Mouse (Mus musculus) heart, embryonic 11.5 days (tissue): ENCODE measurements around the gene Gm867. TPM values are rescaled to one million over a fixed set of nuclear protein-coding genes. Genes with fewer than 3 reads are reported as not detected.

Experiments used
- ATAC-seq: fragments of 200-750 bp; cut with Nextera tagmentation; replicated peaks from 2 replicates; pipeline ENCODE4 v1.8.0; 2017; ENCODE audit warnings: moderate library complexity; ENCODE audit not compliant: insufficient number of reproducible peaks, low FRiP score, low TSS enrichment
- H3K27ac ChIP-seq: fragments of 300-500 bp; sonication (generic); 2 replicates; pipeline ENCODE4 v1.5.1; 2014; ENCODE audit warnings: mild to moderate bottlenecking, low read depth, low read length
- H3K27me3 ChIP-seq: fragments of 300-500 bp; sonication (generic); 2 replicates; pipeline ENCODE4 v1.6.1; 2014; ENCODE audit warnings: mild to moderate bottlenecking, low read length, mixed read lengths; ENCODE audit not compliant: control insufficient read depth, insufficient read depth
- H3K36me3 ChIP-seq: fragments of 300-500 bp; sonication (generic); 2 replicates; pipeline ENCODE4 v1.6.1; 2014; ENCODE audit warnings: mild to moderate bottlenecking, low read length, moderate library complexity, mixed read lengths; ENCODE audit not compliant: control insufficient read depth, insufficient read depth
- H3K4me1 ChIP-seq: fragments of 300-500 bp; sonication (generic); 2 replicates; pipeline ENCODE4 v1.6.1; 2014; ENCODE audit warnings: low read length; ENCODE audit not compliant: control insufficient read depth, insufficient read depth
- H3K4me2 ChIP-seq: fragments of 300-500 bp; sonication (generic); 2 replicates; pipeline ENCODE4 v1.6.1; 2014; ENCODE audit warnings: mild to moderate bottlenecking, moderate library complexity
- H3K4me3 ChIP-seq: fragments of 300-500 bp; sonication (generic); 2 replicates; pipeline ENCODE4 v1.5.1; 2014; ENCODE audit warnings: low read depth, low read length
- H3K9ac ChIP-seq: fragments of 300-500 bp; sonication (generic); 2 replicates; pipeline ENCODE4 v1.6.1; 2014; ENCODE audit warnings: mild to moderate bottlenecking, low read depth, low read length, moderate library complexity
- H3K9me3 ChIP-seq: fragments of 300-500 bp; sonication (generic); replicated peaks from 2 replicates; pipeline ENCODE4 v1.6.1; 2016; ENCODE audit warnings: low read length; ENCODE audit not compliant: control insufficient read depth
- WGBS: fragments of 180-500 bp; shearing (Covaris S2); extraction: QIAGEN DNeasy Blood & Tissue Kit; methylation state at CpG from one replicate; pipeline ENCODE4 v1.1.7; 2014; ENCODE audit not compliant: insufficient replicate concordance; 5-methylcytosine and 5-hydroxymethylcytosine counted together
- polyA plus RNA-seq: library from polyadenylated mRNA; unstranded; fragments of >200 nt; fragmentation: Nextera tagmentation; extraction: Ambion mirVana; gene quantifications from 2 replicates; pipeline ENCODE4 v1.2.1, GENCODE M21; 2014

Gm867 gene
- polyA plus RNA-seq, 1 experiment from 2014 or later: 2.8 TPM

DNA sequence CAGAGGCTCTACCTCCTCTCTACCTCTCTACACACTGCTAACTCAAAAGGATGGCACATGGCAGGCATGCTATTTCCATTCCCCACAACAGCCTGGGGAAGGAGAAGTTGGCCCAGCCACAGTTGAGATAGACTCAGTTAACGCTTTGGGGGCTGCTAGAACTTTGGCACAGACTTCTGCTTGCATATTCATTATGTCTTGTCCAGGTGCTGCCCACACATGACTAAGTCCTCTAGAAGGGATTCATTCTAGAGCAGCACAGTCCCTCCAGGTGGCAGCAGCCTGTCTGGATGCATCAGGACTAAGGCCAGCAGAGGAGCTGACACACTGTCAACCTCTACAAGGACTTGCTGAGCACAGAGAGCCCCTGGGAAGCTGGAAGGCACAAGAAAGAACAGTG lies 44.3 kb downstream of the Gm867 start:
- Histone ChIP-seq H3K4me2 (no peak overlapping the region), H3K27me3 (no peaks in the 10 kb centered on the region), H3K9me3 (no peaks in the 10 kb centered on the region), H3K4me3 (no peak overlapping the region), H3K27ac (no peak overlapping the region), H3K9ac (no peak overlapping the region), H3K4me1 (peaks cover 21% of the 10 kb centered on the region), H3K36me3 (peaks cover 22% of the 10 kb centered on the region)
- 92% methylated on average over 1 of the region's 1 CpGs for WGBS
- ATAC-seq: no peak

DNA sequence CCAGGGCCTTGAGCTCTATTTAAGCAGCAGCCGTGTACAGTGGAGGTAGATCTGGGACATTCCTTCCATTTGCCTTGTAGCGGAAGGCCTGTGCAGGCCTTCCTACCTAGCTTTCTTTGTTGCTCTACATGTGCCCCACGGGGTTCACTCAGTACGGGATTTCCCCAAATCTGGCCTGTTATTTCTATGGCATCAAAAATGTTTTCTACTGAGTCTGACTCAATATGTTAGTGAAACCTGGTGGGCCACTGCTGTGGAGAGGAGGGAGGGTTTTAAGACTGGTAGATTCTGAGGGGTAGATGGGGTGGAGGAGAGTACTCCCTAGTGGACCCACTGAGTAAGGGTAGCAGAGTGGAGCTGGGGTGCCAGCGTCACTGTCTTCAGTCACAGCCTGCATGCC lies 44.7 kb downstream of the Gm867 start:
- Histone ChIP-seq H3K9me3 (no peaks in the 10 kb centered on the region), H3K36me3 (peaks cover 22% of the 10 kb centered on the region), H3K27ac (no peak overlapping the region), H3K9ac (no peak overlapping the region), H3K4me1 (peaks cover 21% of the 10 kb centered on the region), H3K27me3 (no peaks in the 10 kb centered on the region), H3K4me2 (no peak overlapping the region), H3K4me3 (no peak overlapping the region)
- ATAC-seq: no peak
- WGBS: 91% methylated on average over 5 of the region's 5 CpGs

DNA sequence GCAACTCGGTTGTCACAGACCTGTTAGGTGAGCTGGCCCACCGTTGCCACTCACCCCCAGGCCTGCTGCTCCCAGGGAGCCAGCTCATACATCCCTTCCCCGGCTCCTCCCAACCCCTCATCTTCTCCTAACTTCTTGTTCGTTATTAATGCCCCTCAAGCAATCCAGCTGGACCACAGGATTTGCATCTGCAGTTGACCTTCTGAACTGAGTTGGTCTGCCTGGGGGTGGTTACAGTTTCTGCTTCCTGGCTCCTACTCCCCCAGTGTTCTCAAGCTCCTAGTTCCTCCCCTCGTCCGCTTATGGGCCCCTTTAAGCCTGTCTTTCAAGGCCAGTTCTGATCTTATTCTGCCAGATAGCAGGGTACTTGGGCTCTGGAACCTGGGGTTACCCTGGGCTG lies 45.9 kb downstream of the Gm867 start:
- 69% methylated on average over 6 of the region's 6 CpGs for WGBS
- H3K4me3 ChIP-seq: no peak overlapping the region
- peaks cover 22% of the 10 kb centered on the region for H3K36me3 ChIP-seq
- H3K27ac ChIP-seq: no peak overlapping the region
- no peaks in the 10 kb centered on the region for H3K27me3 ChIP-seq
- H3K4me2 ChIP-seq: no peak overlapping the region
- H3K9me3 ChIP-seq: no peaks in the 10 kb centered on the region
- H3K9ac ChIP-seq: no peak overlapping the region
- no peak for ATAC-seq
- peaks cover 20% of the 10 kb centered on the region for H3K4me1 ChIP-seq

DNA sequence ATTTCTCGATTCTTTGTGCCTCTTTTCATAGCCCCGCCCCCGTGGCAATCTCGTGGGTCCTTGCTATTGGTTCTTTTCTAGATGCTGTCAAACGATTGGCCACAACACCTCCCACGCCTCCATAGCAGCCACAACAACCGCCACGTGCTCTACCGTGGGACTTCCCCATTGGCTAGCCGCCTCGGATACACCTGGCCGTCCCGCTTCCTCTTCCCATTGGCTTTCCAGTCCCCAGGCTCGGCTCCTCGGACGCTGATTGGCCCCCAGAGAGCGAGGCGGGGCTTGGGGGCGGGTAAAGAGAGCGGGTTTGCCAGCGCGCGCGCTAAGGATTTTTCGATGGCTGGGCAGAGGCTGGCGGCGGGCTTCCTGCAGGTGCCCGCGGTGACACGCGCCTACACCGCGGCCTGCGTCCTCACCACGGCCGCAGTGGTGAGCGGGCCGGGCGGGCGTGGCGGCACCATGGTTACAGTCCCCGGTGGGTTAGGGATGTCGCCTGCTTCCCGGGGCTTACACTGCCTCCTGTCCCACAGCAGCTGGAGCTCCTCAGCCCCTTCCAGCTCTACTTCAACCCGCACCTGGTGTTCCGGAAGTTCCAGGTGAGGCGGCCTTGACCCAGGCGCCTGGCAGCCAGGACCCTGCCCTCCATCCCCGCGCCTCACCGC lies 47.3 kb downstream of the Gm867 start, which contains the start of gene Derl3:
Gene Derl3, plus strand, starts transcription at position 325 of the 662 bp plus-strand sequence.
- peak within 1 kb of the TSS; percentile 95 for H3K4me2 ChIP-seq
- H3K27me3 ChIP-seq: no peaks in the 10 kb centered on the region
- 2% methylated on average over 51 of the region's 51 CpGs for WGBS
- no peaks in the 10 kb centered on the region for H3K9me3 ChIP-seq
- no peak within 1 kb of the TSS for H3K27ac ChIP-seq
- H3K4me3 ChIP-seq: peak within 1 kb of the TSS; percentile 47
- H3K4me1 ChIP-seq: peaks cover 13% of the 10 kb centered on the region
- ATAC-seq: peak; percentile 97
- peak within 1 kb of the TSS; percentile 59 for H3K9ac ChIP-seq
- H3K36me3 ChIP-seq: peaks cover 22% of the 10 kb centered on the region

DNA sequence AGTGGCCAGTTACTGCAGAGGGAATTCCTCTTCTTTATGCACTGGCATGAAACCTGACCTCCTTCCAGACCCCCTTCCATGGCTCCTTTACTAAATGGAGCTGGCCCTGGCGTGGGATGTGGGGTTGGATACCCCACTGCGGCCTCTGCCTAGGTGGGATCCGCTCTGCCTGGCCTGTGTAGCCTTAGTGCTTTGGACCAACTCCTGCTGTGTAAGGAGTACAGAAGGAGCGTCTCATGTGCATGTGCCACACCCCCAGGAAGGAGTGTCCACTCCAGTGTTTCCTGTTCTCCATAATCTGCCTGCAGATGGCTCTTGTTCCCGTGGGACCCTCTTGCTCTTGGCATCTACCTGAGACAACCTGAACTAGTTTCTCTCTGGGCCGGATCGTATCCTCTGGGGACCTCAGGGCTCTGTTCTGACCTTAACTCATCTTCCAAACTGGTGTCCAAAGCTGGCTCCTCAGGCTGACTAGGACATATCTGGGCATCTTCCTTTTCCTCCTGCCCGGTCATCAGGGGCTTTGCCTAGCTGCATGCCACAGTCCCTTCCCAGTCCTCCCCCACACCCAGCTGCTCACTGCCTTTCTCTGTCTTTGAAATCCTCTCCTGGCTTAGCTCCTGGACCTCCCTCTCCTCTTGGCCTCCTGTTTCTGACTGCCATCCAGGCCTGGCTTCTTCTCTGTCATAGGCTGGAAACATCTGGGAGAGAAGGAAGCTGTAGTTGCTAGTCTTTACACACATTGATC lies 50.9 kb downstream of the Gm867 start:
- Histone ChIP-seq H3K4me2 (no peak overlapping the region), H3K36me3 (no peaks in the 10 kb centered on the region), H3K9ac (peak overlapping the region; percentile 22; the same call in 1 of the 2 replicates), H3K4me1 (peaks cover 13% of the 10 kb centered on the region), H3K27me3 (no peaks in the 10 kb centered on the region), H3K9me3 (no peaks in the 10 kb centered on the region), H3K4me3 (no peak overlapping the region), H3K27ac (no peak overlapping the region)
- 39% methylated on average over 8 of the region's 8 CpGs for whole genome bisulfite sequencing
- ATAC-seq: no peak

Other genes starting within 250 kb of the Gm867 start
- 18.5 and 28.6 TPM in 2 replicates for gene Cabin1, start 176.3 kb downstream of the Gm867 start, polyA plus RNA-seq
- 41.1 and 44.4 TPM in 2 replicates for gene Ddt, start 167.3 kb downstream of the Gm867 start, polyA plus RNA-seq
- gene Gm20441, start 159.7 kb downstream of the Gm867 start, polyA plus RNA-seq: not detected in 2 replicates
- gene Gstt3, start 159.3 kb downstream of the Gm867 start, polyA plus RNA-seq: 3.0 and 3.4 TPM in 2 replicates
- gene Gstt1, start 142.1 kb downstream of the Gm867 start, polyA plus RNA-seq: 4.3 and 5.1 TPM in 2 replicates
- not detected in 2 replicates for gene Gstt4, start 118.1 kb downstream of the Gm867 start, polyA plus RNA-seq
- 8.7 and 8.8 TPM in 2 replicates for gene Gstt2, start 103.2 kb downstream of the Gm867 start, polyA plus RNA-seq
- 2,705 and 2,898 TPM in 2 replicates for gene Mif, start 80.4 kb downstream of the Gm867 start, polyA plus RNA-seq
- 2.4 and 3.4 TPM in 2 replicates for gene Derl3, start 47.3 kb downstream of the Gm867 start, polyA plus RNA-seq
- 131 and 139 TPM in 2 replicates for gene Smarcb1, start 19.1 kb downstream of the Gm867 start, polyA plus RNA-seq
- gene Chchd10, start 7.5 kb downstream of the Gm867 start, polyA plus RNA-seq: 414 and 441 TPM in 2 replicates
- gene Mmp11, start 4.2 kb downstream of the Gm867 start, polyA plus RNA-seq: 17.5 and 26.0 TPM in 2 replicates
- 0.89 and 0.92 TPM in 2 replicates for gene Vpreb3, start 2.4 kb upstream of the Gm867 start, polyA plus RNA-seq
- 0.18 TPM in 1 of 2 replicates, not detected in the other for gene Gm5134, start 13.8 kb upstream of the Gm867 start, polyA plus RNA-seq
- gene Zfp280b, start 92.0 kb upstream of the Gm867 start, polyA plus RNA-seq: 22.0 and 23.6 TPM in 2 replicates
- not detected in 2 replicates for gene Slc5a4b, start 170.3 kb upstream of the Gm867 start, polyA plus RNA-seq
- not detected in 2 replicates for gene Slc5a4a, start 206.8 kb upstream of the Gm867 start, polyA plus RNA-seq